Mouse (Mus musculus): ENCODE measurements at regions not wholly inside any gene's neighbourhood (a gene's known extent, or its start where the extent isn't known, plus 50 kb on each side); places are given as distances from the start of the nearest gene placed in this dataset.

GRCm38 (mm10) chr19:19719939-19720338 lies 608.9 kb upstream of the Rorb start:
- Histone ChIP-seq H3K9ac (ENCODE audit: low read depth, low read length) (no peak overlapping the region), H3K4me1 (ENCODE audit: control insufficient read depth, insufficient read depth, low read length) (no peaks in the 10 kb centered on the region), H3K27ac (no peak overlapping the region), H3K27me3 (ENCODE audit: control insufficient read depth, insufficient read depth, low read length) (no peaks in the 10 kb centered on the region), H3K4me3 (no peak overlapping the region), H3K79me2 (replicated peaks; ENCODE audit: control insufficient read depth, insufficient read depth, low read length) (no peaks in the 10 kb centered on the region), H3K36me3 (ENCODE audit: control insufficient read depth, insufficient read depth, low read length) (no peaks in the 10 kb centered on the region)
- no peak for DNase-seq
- WGBS: 74% methylated on average over 4 of the region's 4 CpGs
- intact Hi-C loops (cut with DNase I): no loop called here
- TF ChIP-seq CTCF (IDR thresholded peaks at IDR 0.05): no peak
- TF ChIP-seq EP300 (IDR thresholded peaks at IDR 0.05; ENCODE audit: insufficient read depth, low read depth, low read length): no peak
- no peak for TF ChIP-seq POLR2A (IDR thresholded peaks at IDR 0.05; ENCODE audit: insufficient read depth, low read depth, low read length)
